Mouse (Mus musculus) E14TG2a.4 (cell line): ENCODE measurements around the gene Abhd16a.

Experiments
- CTCF ChIP-seq: conservative IDR thresholded peaks from 2 replicates; pipeline ENCODE4 v1.5.1; 2014; ENCODE audit warnings: low read length
- POU5F1 ChIP-seq: IDR thresholded peaks from 2 replicates; pipeline ENCODE4 v1.6.1; 2014; ENCODE audit warnings: low read length, borderline replicate concordance

GRCm38 (mm10) chr17:35125081-35125480 lies 36.0 kb downstream of the Abhd16a start:
- TF ChIP-seq CTCF (no peak), POU5F1 (no peak)
